Mouse (Mus musculus): ENCODE measurements around the gene Plekha8.

Plekha8 gene

DNA sequence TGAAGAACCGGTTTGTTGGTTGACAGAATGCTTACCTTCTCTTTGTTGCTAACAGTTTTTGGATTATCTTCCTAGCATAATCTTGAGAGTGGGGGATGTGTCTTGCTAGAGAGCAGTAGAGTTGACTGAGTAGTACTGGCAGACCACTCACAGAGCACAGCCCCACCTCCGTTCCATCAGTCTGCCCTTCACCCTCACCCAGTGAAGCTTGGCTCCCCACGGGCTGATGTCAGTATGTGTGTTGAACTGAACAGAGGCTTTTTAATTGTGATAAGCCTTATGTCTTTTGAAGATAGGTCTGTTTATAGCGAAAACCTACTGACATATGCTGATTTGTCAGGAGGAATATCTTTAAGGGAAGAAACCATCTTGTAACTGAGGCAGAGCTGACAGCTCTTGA, 48.3 kb downstream of the Plekha8 start:
- no peak for DNase-seq (ENCODE audit: low spot score)

DNA sequence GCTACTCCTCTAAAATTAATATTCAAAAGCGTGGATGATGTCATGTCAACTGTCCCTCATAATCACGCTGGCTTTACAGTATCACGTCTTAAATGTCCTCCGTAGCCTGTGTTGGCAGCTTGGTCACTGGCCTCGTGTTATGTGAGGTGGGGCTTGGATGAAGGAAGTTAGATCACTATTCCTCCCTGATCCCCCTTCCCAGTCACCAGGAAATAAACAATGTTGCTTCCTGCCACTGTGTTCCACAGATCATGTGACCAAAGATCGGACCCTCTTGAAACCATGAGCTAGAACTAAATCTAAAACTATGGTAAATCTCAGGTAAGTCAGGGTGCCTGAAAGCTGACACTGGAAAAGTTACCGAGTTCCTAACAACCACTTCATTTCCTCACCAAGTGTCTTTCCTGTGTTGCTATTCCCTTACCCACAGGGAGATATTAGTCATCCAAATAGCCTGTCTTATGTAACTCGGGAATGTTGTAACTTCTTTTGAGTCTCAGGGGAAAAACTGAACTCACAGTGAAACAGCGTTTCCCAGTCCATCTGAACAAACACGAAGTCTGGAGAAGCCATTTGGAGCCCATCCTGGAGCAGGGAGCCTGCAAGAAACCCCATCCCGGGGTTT, 60.7 kb downstream of the Plekha8 start:
- DNase-seq (ENCODE audit: low spot score) = no peak

DNA sequence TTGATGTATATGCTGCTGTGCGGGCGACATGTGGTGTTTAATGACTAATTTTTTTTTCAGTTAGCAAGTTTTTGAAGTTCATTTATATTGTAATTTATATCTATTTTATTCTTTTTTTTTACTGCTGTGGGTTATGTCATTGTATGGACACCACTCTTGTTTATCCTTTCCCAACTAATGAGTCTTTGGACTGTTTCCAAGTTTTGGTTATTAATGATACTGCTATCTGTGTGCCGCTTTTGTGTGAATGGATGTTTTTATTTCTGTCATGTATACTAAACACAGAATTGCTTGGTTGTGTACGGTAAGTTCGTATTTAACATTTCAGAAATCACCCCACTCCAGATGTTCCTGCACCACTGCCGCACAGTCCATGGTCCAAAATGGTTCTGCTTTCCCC, 63.0 kb downstream of the Plekha8 start:
- no peak for DNase-seq (ENCODE audit: low spot score)

DNA sequence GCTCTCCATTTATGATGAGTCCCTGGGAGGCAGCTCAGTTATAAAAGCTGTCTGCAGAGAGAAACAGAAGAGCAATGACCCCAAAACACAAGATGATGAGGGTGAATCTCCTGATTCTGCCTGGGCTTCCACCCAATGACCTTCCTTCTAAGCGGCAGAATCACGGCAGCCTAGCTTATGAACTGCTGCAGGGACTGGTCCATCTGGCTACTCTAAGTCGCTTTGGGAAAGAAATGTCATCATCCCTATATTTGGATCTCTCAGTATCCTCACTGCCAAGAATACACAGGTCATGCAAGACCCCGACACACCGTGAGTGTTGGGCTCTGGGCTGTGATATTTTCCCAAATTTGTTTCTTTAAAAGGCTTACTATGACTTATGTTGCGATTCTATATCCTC, 75.0 kb downstream of the Plekha8 start:
- no peak for DNase-seq (ENCODE audit: low spot score)

DNA sequence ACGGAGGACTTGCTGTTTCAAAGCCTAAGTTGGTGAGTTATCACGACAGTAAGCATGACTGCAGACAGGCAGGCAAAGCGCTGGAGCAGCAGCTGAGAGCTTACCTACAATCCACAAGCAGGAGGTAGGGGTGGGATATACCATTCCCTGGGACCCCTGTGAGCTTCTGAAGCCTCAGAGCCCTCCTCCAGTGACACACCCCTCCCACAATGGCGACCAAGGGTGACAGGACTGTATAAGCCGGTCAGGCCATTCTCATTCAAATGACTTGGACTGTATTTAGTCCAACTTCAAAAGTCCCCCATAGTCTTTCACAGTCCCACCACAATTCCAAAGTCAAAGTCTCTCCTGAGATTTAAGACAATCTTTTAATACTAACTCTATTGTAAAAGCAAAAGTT, 78.0 kb downstream of the Plekha8 start:
- no peak for DNase-seq (ENCODE audit: low spot score)

DNA sequence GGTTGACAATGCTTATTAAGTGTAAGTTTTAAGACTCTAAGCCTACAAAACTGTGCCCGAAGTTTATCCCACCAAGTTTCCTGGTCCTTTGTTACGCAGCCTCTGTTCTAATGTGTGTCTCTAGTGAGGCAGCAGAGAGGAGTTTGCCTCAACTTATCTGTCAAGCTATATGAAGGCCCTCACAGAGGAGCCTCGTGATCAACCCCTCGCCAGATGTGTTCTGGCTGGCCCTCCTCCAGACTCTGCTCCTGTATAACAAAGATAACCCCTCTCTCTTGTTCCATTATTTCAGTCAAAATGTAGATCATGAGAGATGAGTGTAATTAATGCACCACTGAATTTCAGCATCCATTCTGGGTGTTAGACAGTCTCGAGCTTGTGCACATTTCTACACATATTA, 84.8 kb downstream of the Plekha8 start:
- no peak for DNase-seq (ENCODE audit: low spot score)

DNA sequence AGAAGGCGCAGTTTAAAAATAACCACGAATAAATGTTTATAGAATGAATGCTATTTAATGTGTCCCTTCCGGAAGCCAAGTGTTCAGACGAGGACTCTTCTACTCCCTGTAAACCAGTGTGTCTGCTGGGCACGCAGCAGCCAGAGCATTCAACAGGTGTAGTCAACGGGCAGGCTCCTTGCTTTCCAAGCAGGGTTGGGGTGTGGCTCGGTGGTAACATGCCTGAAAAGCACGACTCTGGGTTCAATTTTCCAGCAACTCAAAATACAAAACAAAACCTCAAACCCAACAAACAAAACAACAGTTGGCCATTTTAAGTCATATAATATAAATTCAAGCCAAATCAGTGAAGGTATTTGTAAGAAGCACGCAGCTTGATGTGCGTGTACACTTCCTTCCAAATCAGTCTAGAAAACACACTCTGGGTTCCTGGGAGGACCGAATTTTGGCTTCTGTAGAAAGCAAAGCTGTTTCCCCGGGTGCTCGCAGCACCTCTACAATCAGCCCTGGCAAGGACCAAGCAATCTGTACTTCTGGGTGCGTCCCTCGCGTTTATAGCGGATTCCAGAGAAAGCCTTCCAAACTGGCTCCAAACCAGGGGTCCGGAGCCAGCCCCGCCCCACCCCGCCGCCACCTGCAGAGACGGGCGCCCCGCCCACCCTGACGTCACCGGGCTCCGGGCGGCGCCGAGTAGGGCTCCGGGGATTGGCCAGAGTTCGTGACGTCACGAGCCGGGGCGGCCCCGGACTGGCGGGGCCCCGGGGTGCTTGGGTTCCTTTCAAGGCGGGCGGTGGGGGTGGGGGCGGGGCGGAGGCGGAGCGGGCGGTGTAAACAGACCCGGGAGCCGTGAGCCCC, 86.2 kb downstream of the Plekha8 start, which contains the start of gene Mturn:
TSS of gene Mturn (plus strand) at position 734 of the 855 bp plus-strand sequence.
- DNase-seq (ENCODE audit: low spot score) = peak; percentile 93

- no peak for DNase-seq (ENCODE audit: low spot score)
These were observed 87.0 kb downstream of the Plekha8 start for GRCm38 (mm10) chr6:54681746-54682428.

GRCm38 (mm10) chr6:54684085-54684484, 89.2 kb downstream of the Plekha8 start:
- no peak for DNase-seq (ENCODE audit: low spot score)

- DNase-seq (ENCODE audit: low spot score) = no peak
These were observed 90.2 kb downstream of the Plekha8 start for GRCm38 (mm10) chr6:54685103-54685502.

DNA sequence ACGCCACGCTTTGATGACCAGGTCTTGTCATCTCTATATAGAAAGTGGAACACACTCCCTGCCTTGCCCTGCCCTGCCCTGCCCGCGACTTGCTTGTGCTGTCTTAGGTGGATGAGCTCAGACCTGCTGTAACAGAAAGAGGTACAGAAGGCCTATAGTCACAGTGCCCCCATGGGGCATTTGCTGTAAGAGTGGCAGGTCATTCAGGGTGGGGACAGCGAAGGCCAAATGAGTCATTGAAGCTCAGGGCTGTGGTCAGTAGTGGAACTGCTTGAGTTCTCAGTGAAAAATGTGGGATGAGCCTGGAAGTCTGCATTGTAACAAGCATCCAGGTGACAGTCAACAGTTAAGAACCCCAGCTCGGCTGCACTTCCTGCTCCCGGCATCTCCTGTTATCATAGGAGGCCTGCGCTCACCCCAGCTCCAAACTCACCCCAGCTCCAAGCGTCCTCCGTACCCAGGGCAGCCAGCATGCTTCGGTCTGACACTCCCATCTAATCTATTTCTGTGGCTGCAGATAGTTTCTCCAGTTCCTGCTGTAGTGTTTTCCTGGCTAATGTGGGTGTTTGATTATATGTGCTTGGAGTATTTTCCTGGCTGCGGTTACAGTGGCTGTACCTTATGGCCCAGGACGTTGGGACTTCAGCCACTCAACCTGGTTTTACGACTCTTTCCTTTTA, 90.9 kb downstream of the Plekha8 start:
- DNase-seq (ENCODE audit: low spot score) = no peak

GRCm38 (mm10) chr6:54686946-54687737, 92.2 kb downstream of the Plekha8 start:
- no peak for DNase-seq (ENCODE audit: low spot score)

GRCm38 (mm10) chr6:54688467-54689323, 93.8 kb downstream of the Plekha8 start:
- no peak for DNase-seq (ENCODE audit: low spot score)

GRCm38 (mm10) chr6:54689686-54690085, 94.8 kb downstream of the Plekha8 start:
- no peak for DNase-seq (ENCODE audit: low spot score)

- no peak for DNase-seq (ENCODE audit: low spot score)
These were observed 95.9 kb downstream of the Plekha8 start for GRCm38 (mm10) chr6:54690838-54691237.

DNA sequence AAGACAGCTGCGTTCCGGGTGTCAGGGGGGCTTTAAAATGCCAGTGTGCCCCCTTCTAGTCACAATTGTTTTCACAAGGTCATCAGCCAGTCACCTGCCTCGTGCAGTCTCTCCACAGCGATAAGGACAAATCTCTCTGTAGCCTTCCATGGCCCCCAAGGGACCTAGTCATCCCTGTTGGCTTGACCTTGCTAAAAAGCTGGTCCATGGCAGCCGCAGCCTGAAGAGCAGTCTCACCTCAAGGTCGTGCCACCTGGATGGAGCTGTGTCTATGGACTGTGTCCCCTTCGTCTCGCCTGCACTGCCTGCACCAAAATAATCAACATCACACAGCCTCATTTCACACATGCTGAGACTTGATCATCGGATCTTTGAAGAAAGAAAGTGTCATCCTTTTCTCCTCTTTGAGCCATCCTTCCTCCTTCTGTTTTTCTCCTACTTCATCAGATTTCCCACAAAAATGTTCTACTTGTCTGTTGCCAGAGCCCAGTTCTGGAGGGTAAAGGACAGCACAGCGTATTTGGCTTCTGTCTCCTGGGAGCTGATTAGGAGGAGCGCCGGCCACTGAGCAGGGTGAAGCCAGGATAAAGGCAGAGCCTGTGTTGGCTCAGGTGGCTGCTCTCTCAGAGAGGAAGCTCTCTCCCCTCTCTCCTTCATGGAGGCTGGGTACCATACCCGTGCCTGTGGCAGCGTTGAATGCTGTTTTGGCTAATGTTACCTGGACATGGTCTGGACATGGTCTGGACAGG, 96.6 kb downstream of the Plekha8 start:
- DNase-seq (ENCODE audit: low spot score) = no peak

- no peak for DNase-seq (ENCODE audit: low spot score)
These were observed 97.3 kb downstream of the Plekha8 start for GRCm38 (mm10) chr6:54692201-54692600.

DNA sequence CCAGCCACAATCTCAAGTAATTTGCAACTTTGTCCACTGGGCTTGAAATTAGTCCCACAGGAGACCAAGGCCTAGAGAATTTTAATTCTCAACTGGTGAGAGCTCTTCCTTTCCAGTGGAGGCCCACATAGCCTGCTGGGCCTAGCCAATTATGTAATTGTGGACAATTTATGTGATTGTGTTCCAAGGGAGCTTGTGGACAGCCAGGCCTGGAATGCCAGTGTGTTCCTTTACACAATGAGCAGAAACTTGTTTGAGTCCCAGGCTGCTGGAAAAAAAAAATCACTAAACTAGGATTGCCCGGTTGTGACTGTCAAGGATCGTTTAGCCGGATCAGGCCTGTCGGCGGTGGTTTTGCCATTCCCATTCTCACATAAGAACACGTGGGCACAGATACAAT, 98.4 kb downstream of the Plekha8 start:
- DNase-seq (ENCODE audit: low spot score) = no peak

All from embryo, embryonic 10 days (tissue).